Mouse (Mus musculus): ENCODE measurements around the gene Ugt2a2. TPM values are rescaled to one million over a fixed set of nuclear protein-coding genes. Genes with fewer than 3 reads are reported as not detected.
"Not testable (repeated sequence)": the region's sequence is repeated elsewhere in the genome, so short reads cannot be mapped to it uniquely, and the experiment has no call there.

Gene Ugt2a2
- not detected in 2 replicates for total RNA-seq (2014; fragmentation: Nextera tagmentation)
- not detected in 2 replicates for total RNA-seq (2017)

DNA sequence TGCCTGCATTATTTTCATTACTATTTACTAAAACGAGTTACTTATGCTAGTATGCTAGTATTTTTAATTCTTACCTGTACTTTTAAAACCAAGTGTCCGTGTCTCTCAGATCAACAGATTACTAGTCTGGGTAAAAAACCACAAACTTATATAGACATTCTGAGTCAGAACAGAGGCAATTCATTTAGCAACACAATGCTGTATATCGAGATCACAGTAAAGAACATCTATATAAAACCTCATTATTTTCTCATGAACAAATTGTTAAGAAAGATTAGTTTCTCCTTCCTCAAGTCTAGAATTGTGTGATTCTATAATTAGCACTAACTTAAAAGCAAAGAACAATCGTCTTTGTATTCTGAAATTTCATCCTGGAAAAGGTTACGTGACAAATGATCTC, at the start of gene Ugt2a2:
Gene Ugt2a2, minus strand, starts transcription at position 101 of the 400 bp plus-strand sequence.
- no peak for ATAC-seq (replicated peaks; ENCODE audit: low FRiP score, low TSS enrichment, poor library complexity, severe bottlenecking)

GRCm38 (mm10) chr5:87523561-87523960, 41.5 kb upstream of the Ugt2a2 start:
- not testable (repeated sequence) for ATAC-seq (replicated peaks; ENCODE audit: low FRiP score, low TSS enrichment, poor library complexity, severe bottlenecking)

- no peak for ATAC-seq (replicated peaks; ENCODE audit: low FRiP score, low TSS enrichment, poor library complexity, severe bottlenecking)
Observed at GRCm38 (mm10) chr5:87505776-87506458, 23.9 kb upstream of the Ugt2a2 start.

DNA sequence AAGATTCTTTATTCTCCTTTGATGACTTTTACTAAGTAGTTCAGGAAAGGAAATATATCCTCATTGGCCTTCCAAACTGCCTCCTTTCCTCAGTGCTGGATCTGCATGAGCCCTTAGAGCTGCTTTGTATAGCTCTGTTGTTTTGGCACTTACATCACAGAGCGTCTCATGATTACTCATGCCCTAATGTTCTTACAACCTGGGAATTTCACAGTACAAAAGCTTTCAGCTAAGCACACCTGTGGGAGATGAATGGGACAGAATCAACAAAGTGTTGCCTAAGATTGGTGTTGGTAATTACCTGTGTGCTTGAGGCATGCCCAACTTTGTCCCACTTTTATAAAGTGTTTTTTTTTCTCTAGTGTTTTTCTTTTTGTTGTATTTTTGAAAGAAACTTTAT, 20.6 kb upstream of the Ugt2a2 start:
- ATAC-seq (replicated peaks; ENCODE audit: low FRiP score, low TSS enrichment, poor library complexity, severe bottlenecking): no peak

GRCm38 (mm10) chr5:87499341-87499740, 17.3 kb upstream of the Ugt2a2 start:
- no peak for ATAC-seq (replicated peaks; ENCODE audit: low FRiP score, low TSS enrichment, poor library complexity, severe bottlenecking)

- no peak for ATAC-seq (replicated peaks; ENCODE audit: low FRiP score, low TSS enrichment, poor library complexity, severe bottlenecking)
Observed at GRCm38 (mm10) chr5:87498936-87499335, 16.9 kb upstream of the Ugt2a2 start.

GRCm38 (mm10) chr5:87490771-87491170, 8.7 kb upstream of the Ugt2a2 start, which contains the start of gene Ugt2a1:
Ugt2a1 (minus strand) TSS chr5:87490871.
- no peak for ATAC-seq (replicated peaks; ENCODE audit: low FRiP score, low TSS enrichment, poor library complexity, severe bottlenecking)

DNA sequence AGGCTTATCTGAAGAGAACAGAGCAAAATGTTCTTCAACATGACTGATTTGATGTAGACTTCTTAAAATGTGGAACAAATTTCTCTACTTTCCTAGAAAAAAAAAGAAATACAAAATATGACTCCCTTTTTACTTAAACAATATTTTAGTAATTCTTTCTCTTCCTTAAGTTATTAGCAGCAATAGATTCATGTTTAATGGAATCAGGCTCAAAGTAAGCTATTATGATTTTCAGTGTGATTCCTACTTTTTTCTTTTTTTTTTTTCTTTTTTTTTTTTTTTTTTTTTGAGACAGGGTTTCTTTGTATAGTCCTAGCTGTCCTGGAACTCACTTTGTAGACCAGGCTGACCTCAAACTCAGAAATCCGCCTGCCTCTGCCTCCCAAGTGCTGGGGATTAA, 4.6 kb upstream of the Ugt2a2 start, which contains the start of gene Gm43638:
Gene Gm43638, minus strand, starts transcription at position 101 of the 400 bp plus-strand sequence.
- ATAC-seq (replicated peaks; ENCODE audit: low FRiP score, low TSS enrichment, poor library complexity, severe bottlenecking): not testable (repeated sequence)

DNA sequence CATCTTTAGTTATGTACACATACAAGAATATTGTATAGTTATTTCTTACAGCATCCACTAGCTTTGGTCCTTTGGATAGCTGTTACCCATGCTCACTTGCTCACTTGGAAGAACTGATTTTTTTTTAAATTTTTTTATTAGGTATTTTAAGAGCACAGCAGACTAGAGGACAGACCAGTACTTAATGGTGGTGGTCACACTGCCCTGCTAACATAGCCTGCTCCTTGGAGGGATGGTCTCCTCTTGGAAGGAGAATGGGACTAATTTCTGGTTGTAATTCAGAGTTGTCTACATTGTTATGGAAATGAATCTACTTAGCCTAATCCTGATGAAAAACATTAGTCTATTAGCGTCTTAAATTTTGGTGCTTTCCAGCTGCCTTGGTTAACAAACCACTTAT, 23.2 kb downstream of the Ugt2a2 start:
- no peak for ATAC-seq (replicated peaks; ENCODE audit: low FRiP score, low TSS enrichment, poor library complexity, severe bottlenecking)

DNA sequence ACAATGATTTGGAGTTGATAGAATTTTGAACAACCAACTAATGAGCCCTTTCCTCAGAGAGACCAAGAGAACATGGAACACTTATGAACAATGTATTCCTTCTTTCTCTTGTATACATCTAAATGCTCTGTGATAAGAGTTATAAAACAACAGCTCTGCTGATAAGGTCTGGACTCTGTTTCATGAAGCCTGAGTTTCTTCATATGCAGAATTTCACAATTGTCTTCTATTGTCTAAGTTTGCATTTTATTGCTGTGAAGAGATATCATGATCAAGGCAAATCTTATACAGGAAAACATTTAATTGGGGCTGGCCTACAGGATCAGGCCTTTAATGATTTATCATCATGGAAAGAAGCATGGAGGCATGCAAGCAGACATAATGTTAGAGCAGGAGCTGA, 24.4 kb downstream of the Ugt2a2 start:
- ATAC-seq (replicated peaks; ENCODE audit: low FRiP score, low TSS enrichment, poor library complexity, severe bottlenecking): no peak

- ATAC-seq (replicated peaks; ENCODE audit: low FRiP score, low TSS enrichment, poor library complexity, severe bottlenecking): no peak
Observed at GRCm38 (mm10) chr5:87456216-87456850, 25.7 kb downstream of the Ugt2a2 start.

- no peak for ATAC-seq (replicated peaks; ENCODE audit: low FRiP score, low TSS enrichment, poor library complexity, severe bottlenecking)
Observed at GRCm38 (mm10) chr5:87455519-87455918, 26.5 kb downstream of the Ugt2a2 start.

GRCm38 (mm10) chr5:87452514-87452913, 29.5 kb downstream of the Ugt2a2 start:
- ATAC-seq (replicated peaks; ENCODE audit: low FRiP score, low TSS enrichment, poor library complexity, severe bottlenecking): not testable (repeated sequence)

- ATAC-seq (replicated peaks; ENCODE audit: low FRiP score, low TSS enrichment, poor library complexity, severe bottlenecking): no peak
Observed at GRCm38 (mm10) chr5:87436264-87436663, 45.8 kb downstream of the Ugt2a2 start.

- no peak for ATAC-seq (replicated peaks; ENCODE audit: low FRiP score, low TSS enrichment, poor library complexity, severe bottlenecking)
Observed at GRCm38 (mm10) chr5:87425676-87426075, 56.4 kb downstream of the Ugt2a2 start.

DNA sequence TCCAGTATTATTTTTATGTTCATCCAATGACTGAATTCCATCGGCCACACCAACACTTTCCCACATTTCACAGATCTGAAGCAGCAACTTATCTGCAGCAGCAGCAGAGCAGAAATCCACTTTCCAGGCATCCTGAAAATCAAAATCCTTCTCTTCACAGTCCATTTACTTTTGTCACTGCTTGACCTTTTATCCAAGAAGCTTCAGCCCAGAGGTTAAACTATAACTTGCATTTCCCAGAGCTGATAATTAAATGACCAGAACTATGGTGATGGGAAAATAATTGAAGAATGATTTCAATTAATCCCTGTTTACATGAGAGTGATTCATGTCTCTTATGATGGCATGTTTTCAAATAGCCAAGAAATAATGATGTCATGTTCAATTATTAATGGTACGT, 58.0 kb downstream of the Ugt2a2 start, which contains the start of gene Ugt2b38:
Gene Ugt2b38, minus strand, starts transcription at position 163 of the 400 bp plus-strand sequence.
- not testable (repeated sequence) for ATAC-seq (replicated peaks; ENCODE audit: low FRiP score, low TSS enrichment, poor library complexity, severe bottlenecking)

Other genes starting within 250 kb of the Ugt2a2 start
- gene Ugt2b37, start 227.5 kb downstream of the Ugt2a2 start, total RNA-seq (2014; fragmentation: Nextera tagmentation): not detected in 2 replicates
- gene Ugt2b37, start 227.5 kb downstream of the Ugt2a2 start, total RNA-seq (2017): not detected in 2 replicates
- gene Ugt2a3, start 145.1 kb downstream of the Ugt2a2 start, total RNA-seq (2014; fragmentation: Nextera tagmentation): not detected in 2 replicates
- not detected in 2 replicates for gene Ugt2a3, start 145.1 kb downstream of the Ugt2a2 start, total RNA-seq (2017)
- gene Ugt2b38, start 58.1 kb downstream of the Ugt2a2 start, total RNA-seq (2014; fragmentation: Nextera tagmentation): not detected in 2 replicates
- not detected in 2 replicates for gene Ugt2b38, start 58.1 kb downstream of the Ugt2a2 start, total RNA-seq (2017)
- not detected in 2 replicates for gene Gm43638, start 4.5 kb upstream of the Ugt2a2 start, total RNA-seq (2014; fragmentation: Nextera tagmentation)
- not detected in 2 replicates for gene Gm43638, start 4.5 kb upstream of the Ugt2a2 start, total RNA-seq (2017)
- not detected in 2 replicates for gene Ugt2a1, start 8.6 kb upstream of the Ugt2a2 start, total RNA-seq (2014; fragmentation: Nextera tagmentation)
- not detected in 2 replicates for gene Ugt2a1, start 8.6 kb upstream of the Ugt2a2 start, total RNA-seq (2017)
- gene Sult1b1, start 55.9 kb upstream of the Ugt2a2 start, total RNA-seq (2014; fragmentation: Nextera tagmentation): not detected in 2 replicates
- not detected in 2 replicates for gene Sult1b1, start 55.9 kb upstream of the Ugt2a2 start, total RNA-seq (2017)
- not detected in 2 replicates for gene Sult1d1, start 86.8 kb upstream of the Ugt2a2 start, total RNA-seq (2014; fragmentation: Nextera tagmentation)
- gene Sult1d1, start 86.8 kb upstream of the Ugt2a2 start, total RNA-seq (2017): not detected in 2 replicates
- gene Sult1e1, start 109.3 kb upstream of the Ugt2a2 start, total RNA-seq (2014; fragmentation: Nextera tagmentation): not detected in 2 replicates
- not detected in 2 replicates for gene Sult1e1, start 109.3 kb upstream of the Ugt2a2 start, total RNA-seq (2017)
- not detected in 2 replicates for gene Csn1s1, start 183.9 kb upstream of the Ugt2a2 start, total RNA-seq (2014; fragmentation: Nextera tagmentation)
- not detected in 2 replicates for gene Csn1s1, start 183.9 kb upstream of the Ugt2a2 start, total RNA-seq (2017)
- not detected in 2 replicates for gene Csn2, start 217.4 kb upstream of the Ugt2a2 start, total RNA-seq (2014; fragmentation: Nextera tagmentation)
- not detected in 2 replicates for gene Csn2, start 217.4 kb upstream of the Ugt2a2 start, total RNA-seq (2017)

Measured in megakaryocyte-erythroid progenitor cell, adult 5-6 weeks (primary cell).